Mouse (Mus musculus) MEL (cell line): ENCODE measurements around the gene Dkc1.

Experiments
- CHD2 ChIP-seq: IDR thresholded peaks from 2 replicates; pipeline ENCODE4 v1.6.1; 2011; ENCODE audit warnings: low read length, improper control_type of control experiment
- CTCF ChIP-seq, 3 experiments: IDR thresholded peaks in 2 of 3; conservative IDR thresholded peaks in 1 of 3; 2 replicates each; pipeline ENCODE4 v1.5.1; 2011 to 2012; ENCODE audit warnings: low read length in 3 of 3, low read depth in 2 of 3, mild to moderate bottlenecking in 2 of 3, improper control_type of control experiment in 1 of 3, inconsistent platforms in 1 of 3, mixed read lengths in 1 of 3, moderate library complexity in 1 of 3; ENCODE audit not compliant: control insufficient read depth in 1 of 3, insufficient read depth in 1 of 3, poor library complexity in 1 of 3, severe bottlenecking in 1 of 3
- E2F4 ChIP-seq: IDR thresholded peaks from 2 replicates; pipeline ENCODE4 v1.6.1; 2011; ENCODE audit warnings: low read depth, low read length, improper control_type of control experiment, borderline replicate concordance
- EP300 ChIP-seq, 2 experiments: IDR thresholded peaks; 2 replicates each; pipeline ENCODE4 v1.6.1; 2011; ENCODE audit warnings: improper control_type of control experiment in 2 of 2, low read length in 2 of 2, low read depth in 1 of 2, mild to moderate bottlenecking in 1 of 2
- GATA1 ChIP-seq: IDR thresholded peaks from 2 replicates; pipeline ENCODE4 v1.6.1; 2011; ENCODE audit warnings: low read depth, low read length, improper control_type of control experiment
- HCFC1 ChIP-seq: IDR thresholded peaks from 2 replicates; pipeline ENCODE4 v1.6.1; 2012; ENCODE audit warnings: low read depth, mild to moderate bottlenecking, inconsistent platforms, low read length, improper control_type of control experiment, moderate library complexity
- JUND ChIP-seq: IDR thresholded peaks from 2 replicates; pipeline ENCODE4 v1.6.1; 2011; ENCODE audit warnings: low read depth, mild to moderate bottlenecking, improper control_type of control experiment, low read length
- KAT2A ChIP-seq: conservative IDR thresholded peaks from 2 replicates; pipeline ENCODE4 v1.6.1; 2012; ENCODE audit warnings: low read depth, low read length, improper control_type of control experiment, inconsistent platforms
- MAX ChIP-seq: IDR thresholded peaks from 2 replicates; pipeline ENCODE4 v1.6.1; 2011; ENCODE audit warnings: low read length, improper control_type of control experiment
- NRF1 ChIP-seq: IDR thresholded peaks from 2 replicates; pipeline ENCODE4 v1.6.1; 2014; ENCODE audit warnings: low read depth, mild to moderate bottlenecking, inconsistent platforms, low read length, improper control_type of control experiment, moderate library complexity; ENCODE audit not compliant: poor library complexity, insufficient read depth, severe bottlenecking
- POLR2A ChIP-seq, 2 experiments: IDR thresholded peaks; 2 replicates each; pipeline ENCODE4 v1.6.1; 2011 to 2012; ENCODE audit warnings: low read length in 2 of 2, mild to moderate bottlenecking in 2 of 2, control low read depth in 1 of 2, improper control_type of control experiment in 1 of 2, low read depth in 1 of 2, moderate library complexity in 1 of 2; ENCODE audit not compliant: control insufficient read depth in 1 of 2, insufficient read depth in 1 of 2, poor library complexity in 1 of 2
- RCOR1 ChIP-seq: IDR thresholded peaks from 2 replicates; pipeline ENCODE4 v1.6.1; 2012; ENCODE audit warnings: low read depth, mild to moderate bottlenecking, inconsistent platforms, low read length, improper control_type of control experiment
- SIN3A ChIP-seq: IDR thresholded peaks from 2 replicates; pipeline ENCODE4 v1.6.1; 2012; ENCODE audit warnings: low read length, improper control_type of control experiment, inconsistent platforms
- USF1 ChIP-seq: IDR thresholded peaks from 2 replicates; pipeline ENCODE4 v1.6.1; 2014; ENCODE audit warnings: low read depth, mild to moderate bottlenecking, inconsistent platforms, low read length, improper control_type of control experiment, moderate library complexity

DNA sequence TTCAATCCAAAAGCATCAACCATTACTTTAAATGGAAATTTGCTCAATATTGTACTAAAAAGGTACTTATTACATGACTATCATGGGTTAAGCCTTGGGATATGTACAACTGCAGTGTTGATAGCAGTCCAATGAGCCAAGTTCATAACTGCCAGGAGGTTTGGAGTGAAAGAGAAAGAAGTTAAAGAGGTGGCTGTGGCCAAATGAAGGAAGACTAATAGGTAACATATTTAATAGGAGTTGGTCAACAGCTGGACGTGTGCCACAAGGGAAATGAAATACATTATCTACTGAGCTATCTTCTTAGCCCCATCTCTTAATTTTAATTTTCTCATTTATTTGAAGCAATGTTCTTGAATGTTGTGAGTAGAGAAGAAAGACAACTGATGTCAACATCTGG, 49.7 kb upstream of the Dkc1 start:
- TF ChIP-seq KAT2A = no peak
- TF ChIP-seq EP300 (IDR thresholded peaks at IDR 0.05; ENCODE audit: low read depth in 1 of 2, low read length in 2 of 2) = no peak
- TF ChIP-seq CTCF (IDR thresholded peaks at IDR 0.05 in 2 of 3, conservative IDR thresholded peaks at IDR 0.05 in 1 of 3; ENCODE audit: control insufficient read depth in 1 of 3, insufficient read depth in 1 of 3, low read depth in 2 of 3, low read length in 3 of 3, poor library complexity in 1 of 3, severe bottlenecking in 1 of 3) = no peak
- TF ChIP-seq SIN3A = no peak
- no peak for TF ChIP-seq USF1
- TF ChIP-seq HCFC1 = no peak
- no peak for TF ChIP-seq GATA1
- no peak for TF ChIP-seq RCOR1
- no peak for TF ChIP-seq CHD2
- no peak for TF ChIP-seq POLR2A (IDR thresholded peaks at IDR 0.05; ENCODE audit: control insufficient read depth in 1 of 2, insufficient read depth in 1 of 2, low read depth in 1 of 2, low read length in 2 of 2, poor library complexity in 1 of 2)
- no peak for TF ChIP-seq JUND
- no peak for TF ChIP-seq E2F4
- TF ChIP-seq NRF1 = no peak
- no peak for TF ChIP-seq MAX
